Mouse (Mus musculus) midbrain, embryonic 12.5 days (tissue): ENCODE results near the gene Txndc9. TPM values are rescaled to one million over a fixed set of nuclear protein-coding genes. Genes with fewer than 3 reads are reported as not detected.
"Not testable (repeated sequence)": the region's sequence is repeated elsewhere in the genome, so short reads cannot be mapped to it uniquely, and the experiment has no call there.

Experiments used
- ATAC-seq: fragments of 200-750 bp; cut with Nextera tagmentation; 2 replicates; pipeline ENCODE4 v1.8.0; 2017; ENCODE audit warnings: low read depth, moderate TSS enrichment, moderate library complexity; ENCODE audit not compliant: low FRiP score
- H3K27ac ChIP-seq: fragments of 300-500 bp; sonication (generic); replicated peaks from 2 replicates; pipeline ENCODE4 v1.5.1; 2016; ENCODE audit warnings: mild to moderate bottlenecking
- H3K27me3 ChIP-seq: fragments of 300-500 bp; sonication (generic); 2 replicates; pipeline ENCODE4 v1.6.1; 2016; ENCODE audit warnings: mild to moderate bottlenecking
- H3K36me3 ChIP-seq: fragments of 300-500 bp; sonication (generic); 2 replicates; pipeline ENCODE4 v1.6.1; 2016
- H3K4me1 ChIP-seq: fragments of 300-500 bp; sonication (generic); 2 replicates; pipeline ENCODE4 v1.6.1; 2016
- H3K4me2 ChIP-seq: fragments of 300-500 bp; sonication (generic); replicated peaks from 2 replicates; pipeline ENCODE4 v1.6.1; 2016; ENCODE audit warnings: mild to moderate bottlenecking, moderate library complexity
- H3K4me3 ChIP-seq: fragments of 300-500 bp; sonication (generic); 2 replicates; pipeline ENCODE4 v1.5.1; 2016; ENCODE audit warnings: mild to moderate bottlenecking
- H3K9ac ChIP-seq: fragments of 300-500 bp; sonication (generic); replicated peaks from 2 replicates; pipeline ENCODE4 v1.6.1; 2016; ENCODE audit warnings: mild to moderate bottlenecking, moderate library complexity
- H3K9me3 ChIP-seq: fragments of 300-500 bp; sonication (generic); 2 replicates; pipeline ENCODE4 v1.6.1; 2016; ENCODE audit warnings: mild to moderate bottlenecking
- WGBS: fragments of 180-500 bp; shearing (Covaris S2); methylation state at CpG from one replicate; pipeline ENCODE4 v1.1.7; 2016; 5-methylcytosine and 5-hydroxymethylcytosine counted together
- polyA plus RNA-seq: library from polyadenylated mRNA; unstranded; fragments of >200 nt; fragmentation: Nextera tagmentation; extraction: Ambion mirVana; gene quantifications from 2 replicates; pipeline ENCODE4 v1.2.1, GENCODE M21; 2016

Txndc9 gene
- polyA plus RNA-seq, 1 experiment from 2014 or later, result 166 TPM

DNA sequence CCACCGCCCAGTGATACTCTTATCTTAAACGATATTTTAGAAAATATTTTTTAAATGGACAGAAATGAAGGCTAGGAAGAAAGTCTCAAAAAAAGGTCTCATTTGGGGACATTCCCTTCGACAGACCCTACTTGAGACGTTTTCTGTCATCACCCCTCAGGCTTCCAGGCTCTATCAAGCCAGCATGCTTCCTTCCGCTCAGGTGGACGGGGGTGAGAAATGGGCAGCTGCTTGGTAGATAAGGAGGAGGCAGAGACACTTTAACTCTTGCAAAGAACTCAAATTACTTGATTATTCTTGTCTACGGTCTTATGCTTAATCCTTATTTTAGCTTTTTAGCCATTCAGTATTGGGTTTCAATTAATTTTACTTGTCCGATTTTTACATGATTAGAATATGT, 3.2 kb upstream of the Txndc9 start:
- Histone ChIP-seq H3K36me3 (no peaks in the 10 kb centered on the region), H3K4me1 (peaks cover 17% of the 10 kb centered on the region), H3K27ac (no peak overlapping the region), H3K4me2 (no peak overlapping the region), H3K9me3 (no peaks in the 10 kb centered on the region), H3K9ac (no peak overlapping the region), H3K4me3 (no peak overlapping the region), H3K27me3 (no peaks in the 10 kb centered on the region)
- ATAC-seq, result no peak
- WGBS, result 95% methylated on average over 8 of the region's 8 CpGs

DNA sequence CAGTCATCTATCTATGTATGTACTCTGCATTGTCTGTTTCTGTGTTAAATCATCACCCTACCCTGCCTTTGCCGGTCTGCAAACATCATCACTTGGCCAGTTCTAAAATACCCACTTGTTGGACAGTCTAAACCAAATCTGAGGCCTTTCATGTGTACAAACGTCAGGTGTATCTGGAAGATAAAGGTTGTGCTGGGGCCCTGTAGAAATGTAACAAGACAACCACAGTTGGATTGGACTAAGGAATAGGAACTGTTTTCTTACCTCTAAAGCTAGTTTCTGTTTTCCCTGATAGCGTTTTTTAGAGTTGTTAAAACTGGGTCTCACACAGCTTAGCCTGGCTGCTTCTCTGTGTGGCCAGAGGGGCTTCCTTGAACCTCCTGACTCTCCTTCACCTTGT, 1.9 kb upstream of the Txndc9 start:
- Histone ChIP-seq H3K4me3 (peak overlapping the region; percentile 96; the same call in 1 of the 2 replicates), H3K27ac (no peak overlapping the region), H3K9ac (no peak overlapping the region), H3K9me3 (no peaks in the 10 kb centered on the region), H3K27me3 (no peaks in the 10 kb centered on the region), H3K4me2 (peak overlapping the region; percentile 78; the same call in 1 of the 2 replicates), H3K36me3 (peaks cover 10% of the 10 kb centered on the region), H3K4me1 (peaks cover 18% of the 10 kb centered on the region)
- ATAC-seq, result no peak
- 85% methylated on average over 3 of the region's 3 CpGs for WGBS

DNA sequence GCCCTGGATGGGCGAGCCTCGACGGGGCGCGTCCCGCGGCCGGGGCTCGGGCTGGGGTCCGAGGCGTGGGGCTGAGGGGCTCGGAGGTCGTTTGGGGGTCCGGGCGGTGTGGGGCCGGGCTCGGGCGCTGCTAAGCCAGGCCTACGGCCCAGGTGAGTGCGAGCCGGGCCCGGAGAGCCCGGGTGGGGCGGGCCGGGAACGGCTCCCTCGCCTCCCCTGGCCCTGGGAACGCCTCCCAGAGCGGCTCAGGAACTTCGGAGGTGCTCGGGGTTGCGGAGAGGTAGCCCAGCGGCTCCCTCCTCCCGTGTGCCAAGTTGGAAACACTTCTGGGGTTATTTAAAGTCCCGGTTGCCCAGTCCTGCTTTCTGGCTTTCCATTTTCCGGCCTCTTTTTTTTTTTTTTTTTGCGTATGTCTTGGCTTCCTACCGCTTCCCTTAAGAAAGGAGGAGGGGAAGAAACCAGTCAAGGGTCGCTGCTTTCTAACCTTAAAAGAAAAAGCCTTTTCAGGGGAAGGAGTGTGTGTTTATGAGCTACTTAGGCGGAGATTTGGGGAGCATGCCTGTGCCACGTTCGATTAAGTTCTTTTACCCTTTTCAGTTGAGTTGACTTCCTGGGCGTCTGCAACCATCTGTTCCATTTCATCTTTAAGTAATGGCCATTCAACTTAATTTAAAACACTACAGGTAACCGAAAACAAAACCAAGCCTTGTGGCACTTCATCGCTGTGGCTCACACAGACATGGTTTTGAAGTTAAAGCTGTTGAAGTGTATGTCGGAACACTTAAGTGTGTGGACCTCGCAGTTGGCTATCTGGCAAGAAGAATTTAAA, 892 bp upstream of the Txndc9 start:
- WGBS, result 4% methylated on average over 47 of the region's 47 CpGs
- H3K9ac ChIP-seq, result peak overlapping the region; percentile 96
- peaks cover 18% of the 10 kb centered on the region for H3K4me1 ChIP-seq
- no peaks in the 10 kb centered on the region for H3K27me3 ChIP-seq
- H3K36me3 ChIP-seq, result peaks cover 19% of the 10 kb centered on the region
- H3K27ac ChIP-seq, result peak overlapping the region; percentile 92
- H3K4me3 ChIP-seq, result peak overlapping the region; percentile 96
- H3K4me2 ChIP-seq, result peak overlapping the region; percentile 78
- no peaks in the 10 kb centered on the region for H3K9me3 ChIP-seq
- peak; percentile 38 for ATAC-seq

DNA sequence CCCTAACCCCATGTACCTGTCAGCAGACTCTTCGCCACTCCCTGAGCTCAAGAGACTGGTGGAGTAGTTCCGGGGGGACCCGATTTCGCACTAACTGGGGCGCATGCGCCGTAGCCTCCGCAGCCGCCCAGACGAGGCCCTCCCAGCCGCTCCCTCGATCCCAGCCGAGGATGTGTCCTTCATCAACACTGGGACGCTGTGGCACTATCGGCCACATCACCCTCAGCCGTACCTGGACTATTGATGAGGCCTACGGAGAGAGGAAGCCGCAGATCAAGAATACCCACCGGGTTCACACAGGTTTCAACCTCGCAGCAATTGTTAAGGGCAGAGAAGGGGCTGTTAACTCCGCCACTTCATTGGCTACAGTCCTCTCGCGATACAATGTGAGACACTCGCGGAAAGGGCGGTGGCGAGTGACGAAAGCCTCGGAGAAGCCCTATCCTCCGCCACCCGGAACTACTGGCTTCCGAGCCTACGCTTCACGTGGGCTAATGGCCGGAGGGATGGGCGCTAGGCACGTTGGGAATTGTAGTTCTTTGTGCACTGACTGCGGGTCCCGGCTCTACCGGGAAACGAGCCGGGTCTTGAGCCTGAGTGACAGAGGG, 712 bp downstream of the Txndc9 start:
- peak overlapping the region; percentile 92 for H3K27ac ChIP-seq
- peaks cover 34% of the 10 kb centered on the region for H3K36me3 ChIP-seq
- peak; percentile 96 for ATAC-seq
- H3K4me1 ChIP-seq, result peaks cover 18% of the 10 kb centered on the region
- peak overlapping the region; percentile 96 for H3K9ac ChIP-seq
- no peaks in the 10 kb centered on the region for H3K27me3 ChIP-seq
- WGBS, result 0% methylated on average over 42 of the region's 42 CpGs
- peak overlapping the region; percentile 88 for H3K4me2 ChIP-seq
- H3K9me3 ChIP-seq, result no peaks in the 10 kb centered on the region
- peak overlapping the region; percentile 96 for H3K4me3 ChIP-seq

DNA sequence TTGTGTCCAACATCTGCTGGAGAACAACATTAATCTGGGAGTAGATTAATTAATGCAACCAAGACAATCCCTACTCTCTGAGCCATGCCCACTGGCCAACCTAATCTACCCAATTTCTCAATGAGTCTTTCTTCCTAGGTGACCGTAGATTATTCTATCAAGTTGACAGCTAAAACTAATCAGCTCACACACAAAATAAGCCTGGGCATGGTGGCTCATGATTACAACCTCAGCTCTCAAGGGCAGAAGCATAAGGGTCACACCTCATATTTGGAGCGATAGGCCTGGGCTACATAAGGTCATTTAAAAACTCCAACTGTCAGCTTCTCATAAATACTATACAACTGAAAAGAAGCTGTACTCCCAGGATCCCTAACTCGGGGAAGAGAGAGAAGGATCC, 1.5 kb downstream of the Txndc9 start:
- peak overlapping the region; percentile 83; the same call in 1 of the 2 replicates for H3K27ac ChIP-seq
- H3K27me3 ChIP-seq, result no peaks in the 10 kb centered on the region
- 44% methylated on average over 3 of the region's 3 CpGs for WGBS
- H3K36me3 ChIP-seq, result peaks cover 42% of the 10 kb centered on the region
- H3K9me3 ChIP-seq, result no peaks in the 10 kb centered on the region
- no peak for ATAC-seq
- peak overlapping the region; percentile 96 for H3K4me3 ChIP-seq
- H3K9ac ChIP-seq, result peak overlapping the region; percentile 73
- H3K4me1 ChIP-seq, result peaks cover 18% of the 10 kb centered on the region
- peak overlapping the region; percentile 88 for H3K4me2 ChIP-seq

DNA sequence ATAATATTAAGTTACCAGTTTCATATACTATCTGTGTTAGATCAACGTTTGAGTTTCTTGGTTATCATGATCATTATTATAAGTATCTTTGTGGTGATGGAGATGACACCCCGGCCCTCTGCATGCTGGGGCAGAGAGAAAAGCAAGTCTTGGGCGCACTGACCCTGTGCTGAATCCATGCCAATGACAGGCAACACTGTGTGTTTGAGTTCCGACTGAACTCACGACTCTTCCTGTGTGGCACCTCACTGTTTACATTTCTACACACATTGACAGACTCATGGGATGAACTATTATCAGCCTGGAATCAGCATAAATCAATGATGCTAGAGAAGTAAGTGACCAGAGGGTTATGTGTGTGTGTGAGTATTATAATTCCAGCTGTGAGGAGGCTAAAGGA, 9.8 kb downstream of the Txndc9 start:
- 94% methylated on average over 5 of the region's 5 CpGs for WGBS
- Histone ChIP-seq H3K27ac (no peak overlapping the region), H3K4me2 (no peak overlapping the region), H3K4me3 (no peak overlapping the region), H3K36me3 (peaks cover 72% of the 10 kb centered on the region), H3K9me3 (no peaks in the 10 kb centered on the region), H3K27me3 (no peaks in the 10 kb centered on the region), H3K9ac (no peak overlapping the region), H3K4me1 (no peaks in the 10 kb centered on the region)
- ATAC-seq, result no peak

DNA sequence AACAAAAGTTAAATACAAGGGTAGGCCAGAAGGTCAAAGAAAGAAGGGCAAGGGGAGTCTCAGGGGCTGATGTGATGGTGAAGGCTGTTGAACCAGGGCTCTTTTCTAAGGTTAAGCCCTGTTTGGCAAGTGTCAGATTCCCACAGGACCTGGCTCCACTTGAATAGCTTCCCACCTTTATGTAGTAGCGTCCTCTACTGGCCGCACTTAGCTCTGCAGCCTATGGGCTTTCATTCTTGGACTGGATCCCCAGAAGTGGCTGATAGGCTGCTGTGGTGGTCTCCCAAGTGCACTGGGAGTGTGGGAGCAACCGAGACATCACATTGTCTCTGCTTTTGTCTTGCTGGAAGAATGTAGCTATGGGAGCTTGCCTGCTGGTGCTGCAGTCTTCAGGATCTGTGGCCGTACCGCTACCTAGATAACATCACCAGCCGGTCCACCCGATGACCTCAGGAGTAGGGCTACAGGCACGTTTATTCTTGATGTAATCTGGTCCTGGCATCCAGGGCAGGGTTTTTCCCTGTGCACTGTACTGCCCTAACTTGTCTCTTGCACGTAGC, 11.8 kb downstream of the Txndc9 start:
- Histone ChIP-seq H3K4me3 (no peak overlapping the region), H3K36me3 (peaks cover 53% of the 10 kb centered on the region), H3K9me3 (no peaks in the 10 kb centered on the region), H3K27ac (no peak overlapping the region), H3K9ac (no peak overlapping the region), H3K27me3 (no peaks in the 10 kb centered on the region), H3K4me1 (no peaks in the 10 kb centered on the region), H3K4me2 (no peak overlapping the region)
- WGBS, result 81% methylated on average over 9 of the region's 9 CpGs
- no peak for ATAC-seq

DNA sequence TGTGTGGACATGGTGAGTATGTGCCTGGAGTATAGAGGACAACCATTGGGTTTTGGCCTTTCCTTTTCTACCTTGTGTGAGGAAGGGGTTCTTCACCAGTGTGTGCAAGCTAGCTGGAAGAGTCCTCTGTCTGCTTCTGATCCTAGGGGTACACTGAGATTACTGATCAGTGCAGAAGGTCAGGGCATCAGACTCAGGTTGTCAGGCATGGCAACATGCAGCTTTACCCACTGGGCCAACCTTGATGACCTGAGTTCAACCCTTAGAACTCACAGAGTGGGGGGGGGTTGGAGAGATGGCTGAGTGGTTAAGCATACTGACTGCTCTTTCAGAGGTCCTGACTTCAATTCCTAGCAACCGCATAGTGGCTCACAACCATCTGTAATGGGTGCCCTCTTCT, 13.4 kb downstream of the Txndc9 start:
- 95% methylated on average over 1 of the region's 1 CpGs for WGBS
- H3K36me3 ChIP-seq, result peaks cover 40% of the 10 kb centered on the region

DNA sequence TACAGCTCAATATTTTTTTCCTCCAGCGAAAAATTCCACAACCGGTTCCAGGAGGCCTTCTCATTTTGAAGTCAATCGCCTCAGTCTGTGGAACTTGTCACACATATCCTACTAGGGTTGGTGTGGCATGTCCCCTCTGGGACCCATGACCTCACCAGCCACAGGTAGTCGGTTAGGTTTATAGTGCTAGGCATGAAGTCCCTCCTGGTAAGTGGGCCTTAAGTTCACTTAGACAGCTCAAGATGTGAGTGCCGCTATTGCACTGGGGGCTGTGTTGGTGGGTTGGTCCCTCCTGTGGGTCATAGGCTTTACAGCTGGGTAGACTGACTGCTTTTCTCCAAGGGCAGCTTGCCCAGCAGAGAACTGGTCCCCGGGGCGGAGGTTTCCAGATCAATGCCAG, 20.4 kb downstream of the Txndc9 start:
- H3K27ac ChIP-seq, result no peak overlapping the region
- WGBS, result 92% methylated on average over 7 of the region's 7 CpGs
- H3K4me3 ChIP-seq, result no peak overlapping the region
- H3K9ac ChIP-seq, result no peak overlapping the region
- H3K9me3 ChIP-seq, result no peaks in the 10 kb centered on the region
- H3K27me3 ChIP-seq, result no peaks in the 10 kb centered on the region
- no peak overlapping the region for H3K4me2 ChIP-seq
- no peak for ATAC-seq
- no peaks in the 10 kb centered on the region for H3K36me3 ChIP-seq
- H3K4me1 ChIP-seq, result no peaks in the 10 kb centered on the region

More for the DNA sequence above, 13.4 kb downstream of the Txndc9 start:
- Histone ChIP-seq H3K9ac (no peak overlapping the region), H3K27ac (no peak overlapping the region), H3K4me2 (no peak overlapping the region), H3K9me3 (no peaks in the 10 kb centered on the region), H3K27me3 (no peaks in the 10 kb centered on the region), H3K4me3 (no peak overlapping the region), H3K4me1 (no peaks in the 10 kb centered on the region)
- ATAC-seq, result no peak

DNA sequence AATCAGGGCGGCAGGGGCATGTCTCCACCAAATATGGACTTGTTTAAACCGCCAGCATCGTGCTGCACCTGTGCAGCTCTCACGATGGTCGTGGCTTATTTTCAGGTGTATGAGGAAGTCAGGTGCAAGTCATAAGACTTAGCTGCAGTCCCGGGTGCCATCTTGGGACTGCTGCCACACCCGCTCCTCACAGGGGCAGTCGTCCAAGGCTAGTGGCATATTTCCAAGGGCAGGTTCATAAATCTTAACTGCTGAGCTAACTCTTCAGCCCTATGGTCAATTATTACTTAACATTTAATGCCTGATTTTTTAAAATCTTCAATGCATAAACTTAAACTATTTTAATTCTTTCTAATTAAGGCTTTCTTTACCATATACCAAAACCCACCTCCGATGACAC, 21.0 kb downstream of the Txndc9 start:
- H3K27ac ChIP-seq, result not testable (repeated sequence)
- WGBS, result 78% methylated on average over 9 of the region's 9 CpGs

DNA sequence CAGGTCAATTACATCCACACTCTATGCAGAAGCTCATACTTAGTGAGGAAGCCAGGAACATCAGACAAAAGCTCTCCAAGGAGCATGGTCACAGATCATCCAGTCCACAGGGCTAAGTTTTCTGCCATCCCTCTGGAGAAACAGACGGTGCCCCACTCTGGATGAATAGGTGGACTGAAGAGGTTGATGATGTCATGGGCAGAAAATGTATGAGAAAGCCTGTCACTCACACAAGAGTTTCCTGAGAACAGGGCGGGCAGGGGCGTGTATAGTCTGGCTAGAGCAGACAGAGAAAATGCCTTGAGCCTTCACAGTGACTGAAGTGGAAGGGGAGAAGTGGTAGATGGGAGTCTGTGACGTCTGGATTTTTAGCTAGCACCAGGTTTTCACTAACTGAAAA, 26.2 kb downstream of the Txndc9 start:
- Histone ChIP-seq H3K9me3 (no peaks in the 10 kb centered on the region), H3K27ac (no peak overlapping the region), H3K36me3 (no peaks in the 10 kb centered on the region), H3K27me3 (no peaks in the 10 kb centered on the region), H3K4me1 (no peaks in the 10 kb centered on the region), H3K4me3 (no peak overlapping the region), H3K9ac (no peak overlapping the region), H3K4me2 (no peak overlapping the region)
- 73% methylated on average over 4 of the region's 4 CpGs for WGBS
- ATAC-seq, result no peak

More for the DNA sequence above, 21.0 kb downstream of the Txndc9 start:
- ATAC-seq, H3K4me1 ChIP-seq, H3K9ac ChIP-seq, H3K4me2 ChIP-seq, H3K27me3 ChIP-seq, H3K9me3 ChIP-seq, H3K4me3 ChIP-seq, H3K36me3 ChIP-seq: not testable (repeated sequence)

DNA sequence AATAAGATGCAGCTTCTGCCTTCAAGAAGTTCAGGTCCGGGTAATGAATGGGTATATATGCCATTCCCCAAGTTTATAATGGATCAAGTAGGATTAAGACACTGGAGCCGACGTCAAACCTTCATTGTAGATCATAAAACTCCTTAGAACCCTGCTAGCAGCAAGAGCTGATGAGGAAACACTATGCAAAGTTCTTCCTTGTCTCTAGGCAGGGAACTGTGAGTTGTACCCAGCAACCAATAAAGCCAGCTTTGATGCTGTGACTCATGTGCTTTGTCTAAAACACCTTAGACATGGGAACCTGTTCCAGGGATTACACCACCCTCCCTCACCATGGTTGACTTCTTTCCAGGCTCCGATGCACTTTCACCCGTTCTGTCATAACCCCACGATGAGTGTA, 28.9 kb downstream of the Txndc9 start:
- no peak overlapping the region for H3K9ac ChIP-seq
- H3K27me3 ChIP-seq, result no peaks in the 10 kb centered on the region
- H3K9me3 ChIP-seq, result no peaks in the 10 kb centered on the region
- no peak overlapping the region for H3K4me3 ChIP-seq
- H3K4me2 ChIP-seq, result no peak overlapping the region
- H3K27ac ChIP-seq, result no peak overlapping the region
- H3K36me3 ChIP-seq, result no peaks in the 10 kb centered on the region
- ATAC-seq, result no peak
- no peaks in the 10 kb centered on the region for H3K4me1 ChIP-seq
- 91% methylated on average over 6 of the region's 6 CpGs for WGBS
